Mouse (Mus musculus) left cerebral cortex, postnatal 14 days (tissue): ENCODE data around the gene Lix1l. TPM values are rescaled to one million over a fixed set of nuclear protein-coding genes. Genes with fewer than 3 reads are reported as not detected.
"Not testable (repeated sequence)": the region's sequence is repeated elsewhere in the genome, so short reads cannot be mapped to it uniquely, and the experiment has no call there.

Experiments used
- DNase-seq, 2 experiments: peaks; one replicate each; pipeline ENCODE4 v3.0.0; 2021 to 2022; ENCODE audit warnings: low spot score in 2 of 2, mixed read lengths in 1 of 2
- intact Hi-C: fragments of 180-260 bp; cut with DNase I; formaldehyde crosslinking; loops from one replicate; pipeline ENCODE4 v1.15.1; 2025
- total RNA-seq, 2 experiments: library from RNA; stranded (reverse); gene quantifications; 2 replicates each; pipeline ENCODE4 v1.2.3; 2021

The Lix1l gene
- total RNA-seq, 2 experiments from 2014 or later = 22.1 to 24.8 TPM

GRCm38 (mm10) chr3:96665732-96666363 lies 64.9 kb downstream of the Lix1l start:
- DNase-seq, intact Hi-C loops: not testable (repeated sequence)

- intact Hi-C loops = no loop called here
- no peak for DNase-seq
These were observed 66.0 kb downstream of the Lix1l start for GRCm38 (mm10) chr3:96666916-96667315.

- intact Hi-C loops = no loop called here
These were observed 66.4 kb downstream of the Lix1l start for GRCm38 (mm10) chr3:96667316-96667715.

GRCm38 (mm10) chr3:96668424-96669067 lies 67.6 kb downstream of the Lix1l start:
- intact Hi-C loops = no loop called here
- DNase-seq = no peak

More at GRCm38 (mm10) chr3:96667316-96667715, 66.4 kb downstream of the Lix1l start:
- no peak for DNase-seq

- intact Hi-C loops = no loop called here
- DNase-seq = peak; percentile 67 to 69
These were observed 68.9 kb downstream of the Lix1l start, which contains the start of gene Ankrd35 for GRCm38 (mm10) chr3:96669727-96670468. Gene Ankrd35, plus strand, starts transcription at chr3:96670131.

GRCm38 (mm10) chr3:96671519-96671918 lies 70.6 kb downstream of the Lix1l start:
- intact Hi-C loops = no loop called here
- DNase-seq = no peak

- no peak for DNase-seq
- intact Hi-C loops = no loop called here
These were observed 72.6 kb downstream of the Lix1l start for GRCm38 (mm10) chr3:96673514-96673913.

GRCm38 (mm10) chr3:96674442-96674841 lies 73.5 kb downstream of the Lix1l start:
- DNase-seq = no peak

GRCm38 (mm10) chr3:96675171-96675570 lies 74.2 kb downstream of the Lix1l start:
- no peak for DNase-seq
- intact Hi-C loops = no loop called here

More at GRCm38 (mm10) chr3:96674442-96674841, 73.5 kb downstream of the Lix1l start:
- intact Hi-C loops = no loop called here

GRCm38 (mm10) chr3:96675690-96676089 lies 74.7 kb downstream of the Lix1l start:
- intact Hi-C loops = no loop called here
- no peak for DNase-seq

Other genes starting within 250 kb of the Lix1l start
- not detected for gene BC107364, start 148.8 kb upstream of the Lix1l start, total RNA-seq
- under 1 TPM; 0.18 to 0.42 TPM for gene Hfe2, start 76.0 kb upstream of the Lix1l start, total RNA-seq
- 10 to 100 TPM; 26.9 to 36.8 TPM for gene Txnip, start 43.2 kb upstream of the Lix1l start, total RNA-seq
- not detected for gene Gm16253, start 24.2 kb upstream of the Lix1l start, total RNA-seq
- 10 to 100 TPM; 26.6 to 29.7 TPM for gene Polr3gl, start 7.0 kb upstream of the Lix1l start, total RNA-seq
- 10 to 100 TPM; 69.9 to 72.6 TPM for gene Ankrd34a, start 4.5 kb upstream of the Lix1l start, total RNA-seq
- gene Rbm8a, start 28.8 kb downstream of the Lix1l start, total RNA-seq = 10 to 100 TPM; 40.1 to 41.5 TPM
- gene Pex11b, start 34.2 kb downstream of the Lix1l start, total RNA-seq = 10 to 100 TPM; 49.2 to 49.7 TPM
- gene Gm42957, start 34.3 kb downstream of the Lix1l start, total RNA-seq = under 1 TPM; 0.40 to 0.44 TPM
- gene Itga10, start 44.4 kb downstream of the Lix1l start, total RNA-seq = 1 to 10 TPM; 1.5 to 2.5 TPM
- gene Ankrd35, start 69.0 kb downstream of the Lix1l start, total RNA-seq = 1 to 10 TPM; 4.6 to 7.6 TPM
- 10 to 100 TPM; 17.6 to 22.7 TPM for gene Pias3, start 95.2 kb downstream of the Lix1l start, total RNA-seq
- gene Nudt17, start 107.4 kb downstream of the Lix1l start, total RNA-seq = 1 to 10 TPM; 5.7 to 6.6 TPM
- 10 to 100 TPM; 25.5 to 27.7 TPM for gene Polr3c, start 126.5 kb downstream of the Lix1l start, total RNA-seq
- 10 to 100 TPM; 72.8 to 76.7 TPM for gene Rnf115, start 126.5 kb downstream of the Lix1l start, total RNA-seq
- not detected for gene Pdzk1, start 228.1 kb downstream of the Lix1l start, total RNA-seq
- gene Cd160, start 228.2 kb downstream of the Lix1l start, total RNA-seq = not detected